Mouse (Mus musculus) neural tube, embryonic 12.5 days (tissue): ENCODE data around the gene Atp9a. TPM values are rescaled to one million over a fixed set of nuclear protein-coding genes. Genes with fewer than 3 reads are reported as not detected.

Source experiments
- ATAC-seq: fragments of 200-750 bp; cut with Nextera tagmentation; 2 replicates; pipeline ENCODE4 v1.8.0; 2017; ENCODE audit warnings: low read depth, mild to moderate bottlenecking, moderate TSS enrichment, moderate library complexity; ENCODE audit not compliant: low FRiP score
- H3K27ac ChIP-seq: fragments of 300-500 bp; sonication (generic); 2 replicates; pipeline ENCODE4 v1.5.1; 2016
- H3K27me3 ChIP-seq: fragments of 300-500 bp; sonication (generic); replicated peaks from 2 replicates; pipeline ENCODE4 v1.6.1; 2016; ENCODE audit warnings: mild to moderate bottlenecking
- H3K36me3 ChIP-seq: fragments of 300-500 bp; sonication (generic); 2 replicates; pipeline ENCODE4 v1.6.1; 2016; ENCODE audit warnings: mild to moderate bottlenecking
- H3K4me1 ChIP-seq: fragments of 300-500 bp; sonication (generic); 2 replicates; pipeline ENCODE4 v1.6.1; 2016
- H3K4me2 ChIP-seq: fragments of 300-500 bp; sonication (generic); replicated peaks from 2 replicates; pipeline ENCODE4 v1.6.1; 2016; ENCODE audit warnings: mild to moderate bottlenecking
- H3K4me3 ChIP-seq: fragments of 300-500 bp; sonication (generic); 2 replicates; pipeline ENCODE4 v1.5.1; 2016
- H3K9ac ChIP-seq: fragments of 300-500 bp; sonication (generic); 2 replicates; pipeline ENCODE4 v1.6.1; 2016; ENCODE audit warnings: mild to moderate bottlenecking
- H3K9me3 ChIP-seq: fragments of 300-500 bp; sonication (generic); 2 replicates; pipeline ENCODE4 v1.6.1; 2016; ENCODE audit warnings: mild to moderate bottlenecking
- WGBS: fragments of 180-500 bp; shearing (Covaris S2); methylation state at CpG from one replicate; pipeline ENCODE4 v1.1.7; 2016; 5-methylcytosine and 5-hydroxymethylcytosine counted together
- polyA plus RNA-seq: library from polyadenylated mRNA; unstranded; fragments of >200 nt; fragmentation: Nextera tagmentation; extraction: Ambion mirVana; gene quantifications from 2 replicates; pipeline ENCODE4 v1.2.1, GENCODE M21; 2016

The Atp9a gene
- 73.4 and 74.8 TPM in 2 replicates for polyA plus RNA-seq

DNA sequence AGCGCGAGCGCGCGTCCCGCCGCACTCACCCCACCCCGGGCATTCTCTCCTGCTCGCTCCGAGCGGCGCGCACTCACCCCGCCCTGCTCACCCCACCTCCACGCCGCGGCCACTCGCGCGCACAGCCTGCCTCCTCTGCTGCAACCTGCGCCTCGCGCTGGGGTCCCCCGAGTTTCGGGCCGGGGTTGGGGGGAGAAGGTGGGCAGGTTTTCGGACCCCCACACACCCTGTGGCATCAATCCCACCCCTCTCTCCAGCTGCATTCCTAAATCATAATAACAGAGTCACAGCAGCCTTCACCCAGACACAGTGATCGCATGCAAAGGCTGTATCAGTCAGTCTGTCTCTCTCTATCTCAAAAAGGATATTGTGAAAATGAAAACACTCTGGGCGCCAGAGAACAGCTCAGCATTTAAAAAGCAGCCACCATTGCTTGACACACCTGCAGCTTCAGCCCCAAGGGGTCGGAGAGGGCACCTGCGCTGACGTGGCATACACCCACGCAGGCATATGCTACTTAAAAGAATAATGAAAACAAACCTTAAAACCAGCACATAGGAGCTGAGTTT lies at the start of gene Atp9a:
Atp9a (minus strand) TSS at position 351 of the 569 bp plus-strand sequence.
- H3K4me3 ChIP-seq: peak within 1 kb of the TSS; percentile 86
- H3K9ac ChIP-seq: peak within 1 kb of the TSS; percentile 93
- H3K4me1 ChIP-seq: peaks cover 4% of the 10 kb centered on the region; the same call in 1 of the 2 replicates
- WGBS: 9% methylated on average over 26 of the region's 33 CpGs
- ATAC-seq: peak; percentile 67
- no peaks in the 10 kb centered on the region for H3K9me3 ChIP-seq
- H3K36me3 ChIP-seq: no peaks in the 10 kb centered on the region
- peak within 1 kb of the TSS; percentile 86 for H3K27ac ChIP-seq
- H3K27me3 ChIP-seq: no peaks in the 10 kb centered on the region
- peak within 1 kb of the TSS; percentile 70 for H3K4me2 ChIP-seq

DNA sequence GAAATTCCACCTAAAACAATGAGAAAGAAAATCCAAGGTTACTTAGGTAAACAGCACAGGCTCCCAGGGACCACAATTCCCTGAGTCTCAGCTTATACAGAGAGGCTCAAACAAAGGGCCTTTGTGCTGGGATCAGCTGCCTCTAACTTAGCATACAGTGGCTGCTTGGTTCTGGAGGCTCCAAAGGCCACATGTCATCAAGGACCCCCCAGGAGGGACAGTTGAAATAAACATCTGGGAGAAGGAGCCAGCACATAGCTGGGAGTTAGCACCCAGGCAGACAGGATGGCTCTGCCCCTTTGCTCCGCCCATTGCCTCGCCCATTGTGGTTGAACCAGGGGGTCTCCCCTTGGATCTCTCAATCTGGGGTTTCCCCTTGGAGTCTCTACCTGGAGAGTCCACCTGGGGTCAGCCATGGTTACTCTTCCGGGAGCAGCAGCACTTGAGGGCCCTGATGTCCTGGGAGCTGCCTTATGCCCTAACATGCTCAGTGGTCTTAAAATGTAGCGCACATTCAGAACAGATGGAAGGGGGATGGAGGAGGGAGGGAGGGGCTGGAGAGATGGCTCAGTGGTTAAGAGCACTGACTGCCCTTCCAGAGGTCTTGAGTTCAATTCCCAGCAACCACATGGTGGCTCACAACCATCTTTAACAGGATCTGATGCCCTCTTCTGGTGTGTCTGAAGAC lies 49.0 kb upstream of the Atp9a start:
- 55% methylated on average over 4 of the region's 4 CpGs for WGBS
- peak; percentile 82 for ATAC-seq
- Histone ChIP-seq H3K36me3 (no peaks in the 10 kb centered on the region), H3K27me3 (no peaks in the 10 kb centered on the region), H3K9ac (no peak overlapping the region), H3K4me1 (peaks cover 9% of the 10 kb centered on the region; the same call in 1 of the 2 replicates), H3K4me3 (no peak overlapping the region), H3K4me2 (no peak overlapping the region), H3K27ac (no peak overlapping the region; the same call in 1 of the 2 replicates), H3K9me3 (no peaks in the 10 kb centered on the region)

DNA sequence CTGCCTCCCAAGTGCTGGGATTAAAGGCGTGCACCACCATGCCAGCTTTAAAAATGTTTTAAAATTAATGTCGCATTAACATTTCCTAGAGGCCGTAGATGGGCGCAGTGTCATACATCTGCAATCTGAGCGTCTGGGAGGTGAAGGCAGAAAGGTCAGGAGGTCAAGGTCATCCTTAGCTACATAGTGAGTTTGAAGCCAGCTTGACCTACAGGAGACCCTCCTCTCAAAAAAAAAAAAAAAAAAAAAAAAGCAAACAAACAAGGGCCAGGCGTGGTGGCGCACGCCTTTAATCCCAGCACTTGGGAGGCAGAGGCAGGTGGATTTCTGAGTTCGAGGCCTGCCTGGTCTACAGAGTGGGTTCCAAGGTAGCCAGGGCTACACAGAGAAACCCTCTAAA lies 44.0 kb upstream of the Atp9a start:
- no peak overlapping the region for H3K4me3 ChIP-seq
- WGBS: 87% methylated on average over 9 of the region's 9 CpGs
- H3K4me1 ChIP-seq: peaks cover 6% of the 10 kb centered on the region; the same call in 1 of the 2 replicates
- no peaks in the 10 kb centered on the region for H3K36me3 ChIP-seq
- no peak overlapping the region for H3K27ac ChIP-seq
- H3K27me3 ChIP-seq: no peaks in the 10 kb centered on the region
- H3K9me3 ChIP-seq: no peaks in the 10 kb centered on the region
- no peak overlapping the region for H3K9ac ChIP-seq
- no peak overlapping the region for H3K4me2 ChIP-seq
- no peak for ATAC-seq

GRCm38 (mm10) chr2:168780596-168780995 lies 38.4 kb upstream of the Atp9a start:
- H3K4me2 ChIP-seq: 0 out of 2 replicates have a peak overlapping the region, but pooled peaks have one; percentile 36
- ATAC-seq: no peak
- no peaks in the 10 kb centered on the region for H3K27me3 ChIP-seq
- WGBS: 37% methylated on average over 9 of the region's 9 CpGs
- no peaks in the 10 kb centered on the region for H3K36me3 ChIP-seq
- H3K4me3 ChIP-seq: no peak overlapping the region
- no peak overlapping the region for H3K27ac ChIP-seq
- H3K4me1 ChIP-seq: peaks cover 12% of the 10 kb centered on the region
- H3K9ac ChIP-seq: no peak overlapping the region
- no peaks in the 10 kb centered on the region for H3K9me3 ChIP-seq

DNA sequence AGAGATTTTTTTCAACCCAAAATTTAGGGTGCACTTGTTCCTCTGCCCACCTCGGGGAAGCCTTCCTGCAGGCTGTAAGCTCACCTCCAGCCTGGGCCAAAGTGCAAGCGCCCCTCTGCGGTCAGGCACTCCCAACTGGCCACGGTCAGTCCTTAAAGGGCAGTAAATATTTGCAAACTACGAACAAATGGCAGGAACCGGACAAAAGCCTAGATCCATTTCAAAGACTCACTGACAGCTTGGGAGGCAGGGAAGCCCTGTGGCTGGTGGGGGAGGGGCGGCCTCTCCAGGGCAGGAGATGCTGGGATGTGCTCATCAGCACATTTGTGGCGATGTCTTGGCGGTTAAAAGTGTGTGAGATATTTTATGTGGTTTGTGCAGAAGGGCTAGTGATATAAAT lies 37.8 kb upstream of the Atp9a start:
- Histone ChIP-seq H3K27ac (peak overlapping the region; percentile 15; the same call in 1 of the 2 replicates), H3K36me3 (no peaks in the 10 kb centered on the region)
- ATAC-seq: no peak

GRCm38 (mm10) chr2:168777481-168777880 lies 35.3 kb upstream of the Atp9a start:
- H3K4me3 ChIP-seq: no peak overlapping the region
- peaks cover 12% of the 10 kb centered on the region for H3K4me1 ChIP-seq
- no peaks in the 10 kb centered on the region for H3K36me3 ChIP-seq
- H3K27ac ChIP-seq: no peak overlapping the region
- no peaks in the 10 kb centered on the region for H3K27me3 ChIP-seq
- no peak for ATAC-seq
- H3K9ac ChIP-seq: no peak overlapping the region
- H3K4me2 ChIP-seq: no peak overlapping the region
- no peaks in the 10 kb centered on the region for H3K9me3 ChIP-seq

More for the DNA sequence above, 37.8 kb upstream of the Atp9a start:
- Histone ChIP-seq H3K4me2 (peak overlapping the region; percentile 36), H3K4me3 (no peak overlapping the region), H3K9me3 (no peaks in the 10 kb centered on the region), H3K9ac (no peak overlapping the region), H3K4me1 (peaks cover 12% of the 10 kb centered on the region), H3K27me3 (no peaks in the 10 kb centered on the region)
- 5% methylated on average over 9 of the region's 9 CpGs for WGBS

DNA sequence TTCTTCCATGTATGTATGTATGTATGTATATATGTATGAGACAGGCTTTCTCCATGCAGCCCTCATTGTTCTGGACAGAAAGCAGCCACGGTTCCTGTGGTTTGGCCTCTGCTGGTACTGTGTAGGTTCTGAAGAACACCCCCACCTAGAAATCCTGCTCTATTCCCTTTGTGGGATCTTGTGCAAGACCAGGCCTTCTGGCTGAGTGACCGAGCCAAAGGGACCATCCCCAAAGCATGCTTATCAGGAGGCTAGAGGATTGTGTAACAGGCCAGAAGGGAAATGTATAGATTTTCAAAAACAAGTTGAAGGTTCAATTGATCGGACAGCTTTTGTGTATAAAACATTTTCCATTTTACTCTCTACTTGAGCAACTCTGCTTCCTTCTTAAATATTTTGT lies 34.0 kb upstream of the Atp9a start:
- H3K9ac ChIP-seq: no peak overlapping the region
- no peak overlapping the region for H3K4me3 ChIP-seq
- H3K4me1 ChIP-seq: peaks cover 12% of the 10 kb centered on the region
- H3K27me3 ChIP-seq: no peaks in the 10 kb centered on the region
- ATAC-seq: no peak
- no peaks in the 10 kb centered on the region for H3K36me3 ChIP-seq
- H3K27ac ChIP-seq: no peak overlapping the region
- H3K9me3 ChIP-seq: no peaks in the 10 kb centered on the region
- 91% methylated on average over 3 of the region's 3 CpGs for WGBS
- H3K4me2 ChIP-seq: no peak overlapping the region

DNA sequence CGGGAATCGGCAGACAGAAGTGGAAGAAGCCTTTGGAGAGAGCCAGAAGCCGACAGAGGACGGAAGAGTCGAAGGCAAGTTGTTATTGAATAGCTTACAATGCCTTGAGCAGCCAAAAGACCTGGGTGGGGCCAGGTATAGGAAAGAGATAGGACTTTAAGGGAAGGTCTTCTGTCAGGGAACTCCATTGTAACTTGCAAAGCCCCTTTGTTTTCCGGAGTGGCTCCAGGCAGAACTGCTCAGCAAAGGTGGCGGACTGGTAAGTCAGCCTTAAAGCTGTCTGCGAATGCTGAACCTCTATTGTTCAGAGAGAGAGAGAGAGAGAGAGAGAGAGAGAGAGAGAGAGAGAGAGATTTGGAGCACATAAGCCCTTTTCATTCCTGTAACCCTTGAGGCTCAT lies 27.1 kb upstream of the Atp9a start:
- 50% methylated on average over 8 of the region's 8 CpGs for WGBS
- Histone ChIP-seq H3K4me3 (no peak overlapping the region), H3K9me3 (no peaks in the 10 kb centered on the region), H3K27ac (no peak overlapping the region), H3K4me2 (no peak overlapping the region), H3K27me3 (peaks cover 27% of the 10 kb centered on the region), H3K4me1 (peaks cover 24% of the 10 kb centered on the region), H3K36me3 (no peaks in the 10 kb centered on the region), H3K9ac (no peak overlapping the region)
- no peak for ATAC-seq

DNA sequence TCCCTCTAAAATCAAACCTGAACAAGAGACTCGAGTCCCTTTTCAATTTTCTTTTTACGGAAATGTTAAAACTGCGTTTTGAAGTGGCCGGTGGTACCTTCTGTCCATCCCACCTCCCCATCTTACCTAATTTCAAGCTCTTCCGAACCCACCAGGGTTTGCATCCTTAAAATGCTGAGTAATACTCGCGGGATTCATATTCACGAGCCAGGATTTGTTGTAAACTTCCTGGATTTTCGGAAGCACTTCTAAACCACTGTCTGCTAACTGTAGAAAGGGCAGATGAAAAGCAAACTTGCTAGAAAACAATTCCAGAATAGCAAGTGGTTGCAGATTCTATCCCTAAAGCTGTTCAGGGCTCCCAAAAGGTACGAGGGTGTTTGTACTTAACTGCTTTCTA lies 25.4 kb upstream of the Atp9a start, which contains the start of gene Sall4:
Sall4 (minus strand) TSS at position 362 of the 400 bp plus-strand sequence.
- H3K27me3 ChIP-seq: peaks cover 27% of the 10 kb centered on the region
- no peak within 1 kb of the TSS for H3K27ac ChIP-seq
- H3K4me3 ChIP-seq: peak within 1 kb of the TSS; percentile 48
- no peak for ATAC-seq
- no peaks in the 10 kb centered on the region for H3K36me3 ChIP-seq
- H3K4me1 ChIP-seq: peaks cover 40% of the 10 kb centered on the region
- H3K9me3 ChIP-seq: no peaks in the 10 kb centered on the region
- peak within 1 kb of the TSS; percentile 65 for H3K9ac ChIP-seq
- H3K4me2 ChIP-seq: peak within 1 kb of the TSS; percentile 94
- 14% methylated on average over 10 of the region's 10 CpGs for WGBS

DNA sequence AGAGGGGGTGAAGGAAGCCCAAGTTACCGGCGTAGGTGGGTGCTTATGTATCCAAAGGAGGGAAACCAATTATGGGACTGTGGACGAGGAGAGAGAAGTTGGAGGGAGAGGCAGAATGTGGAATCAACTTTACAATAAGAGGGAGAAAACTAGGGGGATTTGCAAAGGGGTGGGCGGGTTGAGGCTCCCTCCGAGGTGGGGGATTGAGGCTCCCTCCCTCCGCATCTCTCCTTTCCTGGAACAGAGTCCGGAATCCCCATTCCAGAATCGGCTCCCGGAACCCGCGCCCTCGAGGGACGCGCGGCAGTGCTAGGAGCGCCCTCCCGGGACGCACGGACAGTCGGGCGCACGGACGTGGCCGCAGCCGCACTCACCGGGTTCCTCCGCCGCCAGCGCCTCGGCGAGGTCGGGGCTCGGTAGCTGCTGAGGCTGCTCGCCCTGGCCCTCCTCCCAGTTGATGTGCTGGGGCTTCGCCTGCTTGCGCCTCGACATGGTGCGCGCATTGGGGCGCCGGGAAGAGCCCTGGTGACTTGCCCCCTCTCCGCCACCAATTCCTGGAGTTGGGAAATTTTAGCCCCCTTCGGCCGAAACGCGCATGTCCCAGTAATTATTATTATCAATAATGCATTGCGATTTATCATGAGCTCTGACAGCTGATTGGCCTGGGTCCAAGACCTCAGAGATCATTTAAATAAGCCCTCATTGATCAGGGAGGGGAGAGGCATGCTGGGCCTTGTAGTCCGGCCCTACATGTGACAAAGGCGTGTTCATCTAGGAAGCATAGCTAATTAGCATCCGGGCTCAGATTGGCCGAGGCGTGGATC lies 24.5 kb upstream of the Atp9a start:
- WGBS: under 1% methylated on average over 52 of the region's 52 CpGs

GRCm38 (mm10) chr2:168765696-168766537 lies 23.7 kb upstream of the Atp9a start:
- no peak; the same call in 1 of the 2 replicates for ATAC-seq
- peaks cover 51% of the 10 kb centered on the region for H3K4me1 ChIP-seq

More for the DNA sequence above, 24.5 kb upstream of the Atp9a start:
- Histone ChIP-seq H3K9ac (peak overlapping the region; percentile 65), H3K27ac (no peak overlapping the region), H3K36me3 (no peaks in the 10 kb centered on the region), H3K4me3 (peak overlapping the region; percentile 48), H3K9me3 (no peaks in the 10 kb centered on the region), H3K4me2 (peak overlapping the region; percentile 94), H3K27me3 (peaks cover 27% of the 10 kb centered on the region), H3K4me1 (peaks cover 48% of the 10 kb centered on the region)
- peak; percentile 77 for ATAC-seq

More at GRCm38 (mm10) chr2:168765696-168766537, 23.7 kb upstream of the Atp9a start:
- H3K9ac ChIP-seq: peak overlapping the region; percentile 65
- no peak overlapping the region for H3K27ac ChIP-seq
- peak overlapping the region; percentile 94 for H3K4me2 ChIP-seq
- under 1% methylated on average over 65 of the region's 65 CpGs for WGBS
- no peaks in the 10 kb centered on the region for H3K9me3 ChIP-seq
- no peaks in the 10 kb centered on the region for H3K36me3 ChIP-seq
- H3K27me3 ChIP-seq: peaks cover 27% of the 10 kb centered on the region
- H3K4me3 ChIP-seq: peak overlapping the region; percentile 48
